14 mouse cellular contexts compared by ENCODE assay signal in the genomic region with DNA sequence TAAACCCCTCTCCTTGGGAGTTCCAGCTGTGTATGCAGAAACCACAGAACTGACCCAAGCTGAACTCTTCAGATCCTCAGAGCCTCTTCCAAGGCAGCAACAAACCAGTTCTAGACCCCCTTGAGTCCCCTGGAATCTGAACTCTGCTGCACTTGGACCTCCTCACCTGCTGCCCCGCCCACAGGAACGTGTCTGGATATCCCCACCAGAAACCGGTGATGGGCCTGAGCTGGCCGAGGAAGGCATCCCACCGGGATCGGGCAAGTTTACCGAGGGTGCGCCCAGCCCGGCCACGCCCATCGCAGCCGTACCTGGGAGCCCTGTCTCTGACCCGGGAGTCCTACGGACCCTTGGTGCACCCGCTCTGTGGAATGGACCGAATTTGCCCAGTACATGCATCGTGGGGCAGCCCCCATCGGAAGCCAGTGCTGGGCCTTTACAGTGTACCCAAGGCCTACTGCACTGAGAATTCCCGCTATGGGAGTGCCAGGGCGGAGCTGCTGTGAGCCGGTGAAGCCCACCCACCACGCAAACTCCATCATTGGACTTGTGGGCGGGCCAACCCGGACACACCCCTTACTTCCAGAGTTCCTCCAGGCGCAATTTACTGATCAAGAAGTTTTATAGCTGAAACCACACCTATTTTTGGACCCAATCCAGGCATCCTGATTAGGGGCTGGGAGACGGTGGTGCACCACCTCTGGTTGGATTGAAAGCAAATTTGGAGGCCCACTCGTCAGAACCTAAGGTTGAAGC. TPM values are rescaled to one million over a fixed set of nuclear protein-coding genes. Genes with fewer than 3 reads are reported as not detected.
A peak's percentile ranks its signal among the peaks of the same experiment; 100 is the strongest.
DNase-seq lines count a peak whose midpoint lies in the region; ATAC-seq lines count a peak whose summit lies in the region.
"Had no signal": no experiment of that assay in that cellular context is flagged by ENCODE, and none has a peak within 500 bp of the region (broad histone marks: within the 10 kb centered on the region; RNA-seq: fewer than 3 reads in every experiment).

No protein-coding gene starts in this region.

- H3K4me3 ChIP-seq in kidney, embryonic 16.5 days (ENCODE audit: low read length) = no peak overlapping the region
- H3K4me3 ChIP-seq in embryonic facial prominence, embryonic 10.5 days = peak overlapping the region; percentile 22; the same call in 1 of the 2 replicates
- H3K4me3 ChIP-seq in limb, embryonic 11.5 days (ENCODE audit: low read depth, low read length) = no peak overlapping the region
- no peak overlapping the region for H3K4me3 ChIP-seq in stomach, embryonic 14.5 days (ENCODE audit: low read depth, low read length)
- no peak overlapping the region for H3K4me3 ChIP-seq in forebrain, embryonic 14.5 days (ENCODE audit: low read depth, low read length)
- H3K4me3 ChIP-seq: midbrain, embryonic 15.5 days; neural tube, embryonic 15.5 days had no signal

- 0 out of 2 replicates have a peak, but pooled peaks have one; percentile 11 for ATAC-seq in kidney, embryonic 16.5 days (ENCODE audit: low FRiP score, low TSS enrichment)
- no peak for ATAC-seq in limb, embryonic 11.5 days (ENCODE audit: insufficient number of reproducible peaks, low FRiP score, low TSS enrichment, low read depth)
- ATAC-seq in stomach, embryonic 14.5 days (ENCODE audit: insufficient number of reproducible peaks, insufficient read depth, low FRiP score, low read depth) = no peak; the same call in 1 of the 2 replicates
- ATAC-seq in forebrain, embryonic 14.5 days = no peak
- ATAC-seq: liver, postnatal 0 days; midbrain, embryonic 15.5 days had no signal

- 10% methylated on average over 27 of the region's 27 CpGs for WGBS in kidney, embryonic 16.5 days
- WGBS in embryonic facial prominence, embryonic 10.5 days = 14% methylated on average over 27 of the region's 27 CpGs
- 13% methylated on average over 27 of the region's 27 CpGs for WGBS in limb, embryonic 11.5 days
- 13% methylated on average over 27 of the region's 27 CpGs for WGBS in stomach, embryonic 14.5 days
- WGBS in forebrain, embryonic 14.5 days = 12% methylated on average over 27 of the region's 27 CpGs

- peaks cover 46% of the 10 kb centered on the region for H3K27me3 ChIP-seq in kidney, embryonic 16.5 days (ENCODE audit: insufficient read depth, low read length)
- peaks cover 75% of the 10 kb centered on the region for H3K27me3 ChIP-seq in embryonic facial prominence, embryonic 10.5 days (replicated peaks; ENCODE audit: low read depth, poor library complexity, severe bottlenecking)
- peaks cover 48% of the 10 kb centered on the region for H3K27me3 ChIP-seq in limb, embryonic 11.5 days (ENCODE audit: control insufficient read depth, insufficient read depth, low read length)
- H3K27me3 ChIP-seq in stomach, embryonic 14.5 days (ENCODE audit: control insufficient read depth, insufficient read depth, low read length) = peaks cover 6% of the 10 kb centered on the region; the same call in 1 of the 2 replicates
- H3K27me3 ChIP-seq in forebrain, embryonic 14.5 days (replicated peaks; ENCODE audit: control insufficient read depth, insufficient read depth, low read length) = peaks cover 39% of the 10 kb centered on the region
- H3K27me3 ChIP-seq: CH12.LX had no signal

- 0 out of 2 replicates have a peak overlapping the region, but pooled peaks have one; percentile 22 for H3K9ac ChIP-seq in kidney, embryonic 16.5 days (replicated peaks; ENCODE audit: low read length)
- H3K9ac ChIP-seq in limb, embryonic 11.5 days (ENCODE audit: low read length) = no peak overlapping the region
- no peak overlapping the region for H3K9ac ChIP-seq in stomach, embryonic 14.5 days (replicated peaks; ENCODE audit: low read depth, low read length)
- H3K9ac ChIP-seq in forebrain, embryonic 14.5 days (ENCODE audit: low read length) = no peak overlapping the region
- H3K9ac ChIP-seq: liver, postnatal 0 days; midbrain, embryonic 15.5 days; neural tube, embryonic 15.5 days had no signal

- peaks cover 42% of the 10 kb centered on the region for H3K36me3 ChIP-seq in kidney, embryonic 16.5 days (ENCODE audit: insufficient read depth, low read length)
- H3K36me3 ChIP-seq in embryonic facial prominence, embryonic 10.5 days (replicated peaks) = peaks cover 50% of the 10 kb centered on the region
- peaks cover 17% of the 10 kb centered on the region for H3K36me3 ChIP-seq in limb, embryonic 11.5 days (ENCODE audit: control insufficient read depth, insufficient read depth, low read length)
- H3K36me3 ChIP-seq in stomach, embryonic 14.5 days (ENCODE audit: control insufficient read depth, insufficient read depth, low read length) = peaks cover 45% of the 10 kb centered on the region
- H3K36me3 ChIP-seq in forebrain, embryonic 14.5 days (ENCODE audit: control insufficient read depth, insufficient read depth, low read length) = peaks cover 43% of the 10 kb centered on the region

- no peaks in the 10 kb centered on the region for H3K9me3 ChIP-seq in kidney, embryonic 16.5 days (ENCODE audit: low read length)
- no peaks in the 10 kb centered on the region for H3K9me3 ChIP-seq in embryonic facial prominence, embryonic 10.5 days
- no peaks in the 10 kb centered on the region for H3K9me3 ChIP-seq in limb, embryonic 11.5 days (ENCODE audit: control insufficient read depth, low read length)
- no peaks in the 10 kb centered on the region for H3K9me3 ChIP-seq in stomach, embryonic 14.5 days (ENCODE audit: control insufficient read depth, low read depth, low read length)
- no peaks in the 10 kb centered on the region for H3K9me3 ChIP-seq in forebrain, embryonic 14.5 days (replicated peaks; ENCODE audit: control insufficient read depth, low read length)
- H3K9me3 ChIP-seq: midbrain, embryonic 15.5 days; neural tube, embryonic 15.5 days had no signal

- no peak overlapping the region for H3K4me2 ChIP-seq in kidney, embryonic 16.5 days (replicated peaks; ENCODE audit: low read depth, low read length)
- peak overlapping the region; percentile 25 for H3K4me2 ChIP-seq in limb, embryonic 11.5 days (ENCODE audit: low read depth, severe bottlenecking)
- H3K4me2 ChIP-seq in stomach, embryonic 14.5 days (replicated peaks; ENCODE audit: low read depth, low read length) = peak overlapping the region; percentile 13; the same call in 1 of the 2 replicates
- no peak overlapping the region for H3K4me2 ChIP-seq in forebrain, embryonic 14.5 days (ENCODE audit: low read length)
- H3K4me2 ChIP-seq: midbrain, embryonic 15.5 days; neural tube, embryonic 15.5 days had no signal

- no peak for DNase-seq in kidney, postnatal 10 days
- peak; percentile 49 for DNase-seq in embryonic facial prominence, embryonic 10.5 days (ENCODE audit: low spot score)
- DNase-seq in limb, embryonic 11.5 days (ENCODE audit: low spot score) = peak; percentile 47
- no peak for DNase-seq in forebrain, embryonic 14.5 days (ENCODE audit: low spot score)
- no peak for DNase-seq in MN1 (ENCODE audit: low spot score)
- DNase-seq: cerebellum, adult 11-12 months; heart, adult 18-20 months; liver, postnatal 0 days had no signal

- peaks cover 17% of the 10 kb centered on the region for H3K4me1 ChIP-seq in kidney, embryonic 16.5 days (ENCODE audit: insufficient read depth, low read length)
- peaks cover 34% of the 10 kb centered on the region for H3K4me1 ChIP-seq in embryonic facial prominence, embryonic 10.5 days
- peaks cover 15% of the 10 kb centered on the region; the same call in 1 of the 2 replicates for H3K4me1 ChIP-seq in limb, embryonic 11.5 days (ENCODE audit: control insufficient read depth, insufficient read depth, low read length)
- H3K4me1 ChIP-seq in stomach, embryonic 14.5 days (ENCODE audit: control insufficient read depth, insufficient read depth, low read length) = peaks cover 18% of the 10 kb centered on the region; the same call in 1 of the 2 replicates
- H3K4me1 ChIP-seq in forebrain, embryonic 14.5 days (ENCODE audit: control insufficient read depth, insufficient read depth, low read length) = no peaks in the 10 kb centered on the region
- H3K4me1 ChIP-seq: midbrain, embryonic 15.5 days had no signal

- no peak overlapping the region for H3K27ac ChIP-seq in kidney, embryonic 16.5 days (ENCODE audit: low read length)
- H3K27ac ChIP-seq in embryonic facial prominence, embryonic 10.5 days (replicated peaks) = no peak overlapping the region
- no peak overlapping the region for H3K27ac ChIP-seq in limb, embryonic 11.5 days (replicated peaks; ENCODE audit: low read depth, low read length)
- no peak overlapping the region for H3K27ac ChIP-seq in stomach, embryonic 14.5 days (ENCODE audit: low read length)
- no peak overlapping the region for H3K27ac ChIP-seq in forebrain, embryonic 14.5 days (ENCODE audit: low read depth, low read length)
- H3K27ac ChIP-seq: kidney, postnatal 0 days; midbrain, embryonic 15.5 days; neural tube, embryonic 15.5 days had no signal

RNA-seq across cellular contexts. Expression of a gene that starts 0.6 kb away (rescaled TPM):
- polyA plus RNA-seq in kidney, embryonic 16.5 days (2015; fragmentation: Nextera tagmentation; extraction: Ambion mirVana) = not detected in 2 replicates
- polyA plus RNA-seq in embryonic facial prominence, embryonic 10.5 days (2016; fragmentation: Nextera tagmentation; extraction: Ambion mirVana) = 0.24 and 0.70 TPM in 2 replicates
- not detected in 2 replicates for polyA plus RNA-seq in limb, embryonic 11.5 days (2014; fragmentation: Nextera tagmentation; extraction: Ambion mirVana)
- polyA plus RNA-seq in stomach, embryonic 14.5 days (2014; fragmentation: Nextera tagmentation; extraction: Ambion mirVana) = 0.52 TPM in 1 of 2 replicates, not detected in the other
- 0.46 TPM in 1 of 2 replicates, not detected in the other for polyA plus RNA-seq in forebrain, embryonic 14.5 days (2014; fragmentation: Nextera tagmentation; extraction: Ambion mirVana)
- polyA plus RNA-seq: kidney, postnatal 0 days; liver, postnatal 0 days had no signal

RNA-seq across cellular contexts. Expression of a gene that starts 6.5 kb away (rescaled TPM):
- 1.5 and 1.6 TPM in 2 replicates for polyA plus RNA-seq in kidney, embryonic 16.5 days (2015; fragmentation: Nextera tagmentation; extraction: Ambion mirVana)
- polyA plus RNA-seq in embryonic facial prominence, embryonic 10.5 days (2016; fragmentation: Nextera tagmentation; extraction: Ambion mirVana) = 2.8 TPM in 2 replicates
- 3.8 and 4.1 TPM in 2 replicates for polyA plus RNA-seq in limb, embryonic 11.5 days (2014; fragmentation: Nextera tagmentation; extraction: Ambion mirVana)
- 4.1 and 4.5 TPM in 2 replicates for polyA plus RNA-seq in stomach, embryonic 14.5 days (2014; fragmentation: Nextera tagmentation; extraction: Ambion mirVana)
- polyA plus RNA-seq in forebrain, embryonic 14.5 days (2014; fragmentation: Nextera tagmentation; extraction: Ambion mirVana) = 0.22 TPM in 1 of 2 replicates, not detected in the other
- polyA plus RNA-seq: neural tube, embryonic 15.5 days had no signal

RNA-seq across cellular contexts. Expression of a gene that starts 14.6 kb away (rescaled TPM):
- polyA plus RNA-seq in kidney, embryonic 16.5 days (2015; fragmentation: Nextera tagmentation; extraction: Ambion mirVana) = not detected in 2 replicates
- 0.06 TPM in 1 of 2 replicates, not detected in the other for polyA plus RNA-seq in embryonic facial prominence, embryonic 10.5 days (2016; fragmentation: Nextera tagmentation; extraction: Ambion mirVana)
- polyA plus RNA-seq in limb, embryonic 11.5 days (2014; fragmentation: Nextera tagmentation; extraction: Ambion mirVana) = not detected in 2 replicates
- not detected in 2 replicates for polyA plus RNA-seq in stomach, embryonic 14.5 days (2014; fragmentation: Nextera tagmentation; extraction: Ambion mirVana)
- polyA plus RNA-seq in forebrain, embryonic 14.5 days (2014; fragmentation: Nextera tagmentation; extraction: Ambion mirVana) = not detected in 2 replicates
- polyA plus RNA-seq: liver, postnatal 0 days; midbrain, embryonic 15.5 days had no signal

RNA-seq across cellular contexts. Expression of a gene that starts 14.6 kb away (rescaled TPM):
- polyA plus RNA-seq in kidney, embryonic 16.5 days (2015; fragmentation: Nextera tagmentation; extraction: Ambion mirVana) = 51.1 and 51.7 TPM in 2 replicates
- polyA plus RNA-seq in embryonic facial prominence, embryonic 10.5 days (2016; fragmentation: Nextera tagmentation; extraction: Ambion mirVana) = 44.2 and 45.5 TPM in 2 replicates
- polyA plus RNA-seq in limb, embryonic 11.5 days (2014; fragmentation: Nextera tagmentation; extraction: Ambion mirVana) = 39.1 and 41.8 TPM in 2 replicates
- polyA plus RNA-seq in stomach, embryonic 14.5 days (2014; fragmentation: Nextera tagmentation; extraction: Ambion mirVana) = 32.7 and 35.3 TPM in 2 replicates
- polyA plus RNA-seq in forebrain, embryonic 14.5 days (2014; fragmentation: Nextera tagmentation; extraction: Ambion mirVana) = 13.4 and 15.5 TPM in 2 replicates

RNA-seq across cellular contexts. Expression of a gene that starts 17.9 kb away (rescaled TPM):
- 164 and 173 TPM in 2 replicates for polyA plus RNA-seq in kidney, embryonic 16.5 days (2015; fragmentation: Nextera tagmentation; extraction: Ambion mirVana)
- 227 TPM in 2 replicates for polyA plus RNA-seq in embryonic facial prominence, embryonic 10.5 days (2016; fragmentation: Nextera tagmentation; extraction: Ambion mirVana)
- polyA plus RNA-seq in limb, embryonic 11.5 days (2014; fragmentation: Nextera tagmentation; extraction: Ambion mirVana) = 184 and 187 TPM in 2 replicates
- polyA plus RNA-seq in stomach, embryonic 14.5 days (2014; fragmentation: Nextera tagmentation; extraction: Ambion mirVana) = 132 and 135 TPM in 2 replicates
- 144 and 153 TPM in 2 replicates for polyA plus RNA-seq in forebrain, embryonic 14.5 days (2014; fragmentation: Nextera tagmentation; extraction: Ambion mirVana)

Comparison
In these comparisons a context has a peak if more than half of its experiments do, and no peak if none do; other contexts are left out.
1. H3K4me2 ChIP-seq: peak in limb, embryonic 11.5 days (single experiment) and stomach, embryonic 14.5 days (single experiment); none in kidney, embryonic 16.5 days (single experiment) and forebrain, embryonic 14.5 days (single experiment).
2. DNase-seq: peak in embryonic facial prominence, embryonic 10.5 days (single experiment) and limb, embryonic 11.5 days (single experiment); none in kidney, postnatal 10 days (single experiment), forebrain, embryonic 14.5 days (single experiment) and MN1 (single experiment).